Mouse (Mus musculus): Measurements from ENCODE around the gene Chst15.

Chst15 gene

DNA sequence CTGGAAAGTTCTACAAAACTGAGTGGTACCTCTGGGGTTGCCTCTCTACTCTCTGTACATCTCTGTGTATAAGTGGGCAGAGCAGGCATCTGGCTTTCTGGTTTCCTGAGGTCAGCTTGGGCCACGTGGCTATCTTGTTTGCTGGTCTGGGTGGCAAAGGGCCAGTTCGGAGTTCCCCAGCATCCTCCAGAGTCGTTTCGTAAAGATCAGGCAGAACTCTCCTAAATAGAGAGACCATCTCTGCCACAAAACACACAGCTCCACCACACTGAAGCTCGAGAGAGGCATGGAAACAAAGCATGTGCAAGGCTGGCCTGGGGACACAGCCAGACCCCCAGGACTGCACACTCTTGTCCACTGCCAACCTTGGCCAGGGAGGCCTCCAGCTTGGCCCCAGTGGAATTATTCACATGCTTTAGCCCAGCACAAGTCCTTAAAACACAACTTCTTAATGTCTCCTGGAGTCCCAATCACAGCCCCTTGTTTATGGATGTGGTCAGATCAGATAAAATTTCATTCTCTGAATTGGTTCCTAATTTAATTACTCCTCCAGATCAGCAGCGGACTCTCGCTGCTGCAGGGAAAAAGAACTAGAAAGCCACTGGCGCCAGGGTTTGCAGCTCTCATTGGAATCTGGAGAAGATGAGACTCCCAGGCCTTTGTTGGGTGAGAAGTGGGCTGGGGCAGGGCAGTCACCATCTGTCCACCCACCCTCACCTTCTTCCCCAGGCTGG lies 14.4 kb downstream of the Chst15 start:
- no peak for DNase-seq (ENCODE audit: low spot score in 2 of 2)

DNA sequence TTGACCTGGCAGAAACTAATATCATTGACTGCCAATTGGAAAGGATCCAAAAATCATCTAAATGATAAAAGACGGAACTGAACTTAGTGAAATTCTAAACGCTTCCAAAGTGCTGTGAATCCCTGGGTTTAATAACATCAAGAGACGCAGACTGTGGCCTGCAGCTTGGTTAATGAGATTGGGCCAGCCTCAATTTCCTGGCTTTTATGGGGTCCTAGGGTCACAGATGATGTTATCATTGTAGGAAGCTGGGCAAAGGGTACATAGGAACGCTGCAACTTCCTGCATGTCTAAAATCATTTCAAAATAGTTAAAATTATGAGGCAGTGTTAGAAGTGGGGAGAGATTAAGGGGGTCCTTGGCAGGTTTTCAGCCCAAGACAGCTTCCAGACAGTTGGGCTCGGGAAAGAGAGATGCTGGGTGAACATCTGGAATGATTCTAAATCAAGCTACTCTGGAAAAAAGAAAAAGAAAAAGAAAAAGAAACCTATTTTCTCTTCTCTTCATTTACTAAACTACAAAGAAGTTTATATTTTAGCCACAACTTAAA lies 17.3 kb downstream of the Chst15 start:
- no peak for DNase-seq (ENCODE audit: low spot score in 2 of 2)

DNA sequence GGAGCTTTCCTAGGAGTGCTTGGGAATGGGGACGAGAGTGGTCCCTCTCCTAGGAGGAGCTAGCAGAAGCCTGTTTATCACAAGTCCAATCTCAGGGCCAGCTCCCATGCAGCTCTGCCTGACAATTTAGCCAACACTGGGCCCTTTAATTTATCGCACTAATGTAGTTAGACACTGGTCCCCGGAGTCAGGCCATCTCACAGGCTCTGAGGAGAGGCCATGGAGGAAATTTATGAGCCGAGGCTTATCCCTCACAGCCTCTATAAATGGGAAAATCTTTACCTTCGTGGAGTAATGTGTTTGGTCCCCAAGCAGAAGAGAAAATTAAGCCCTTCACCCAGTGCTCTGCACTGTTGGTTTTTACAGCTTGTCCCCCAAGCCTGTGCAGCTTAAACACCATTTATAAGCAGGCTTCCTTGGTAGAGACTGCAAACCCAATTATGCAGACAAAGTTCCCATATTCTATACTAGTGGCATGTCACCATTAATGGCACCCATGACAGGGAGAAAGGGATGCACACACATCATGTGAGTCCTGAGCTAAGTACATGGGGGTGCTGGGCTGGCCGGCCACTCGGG lies 18.5 kb downstream of the Chst15 start:
- DNase-seq (ENCODE audit: low spot score in 2 of 2), result no peak

DNA sequence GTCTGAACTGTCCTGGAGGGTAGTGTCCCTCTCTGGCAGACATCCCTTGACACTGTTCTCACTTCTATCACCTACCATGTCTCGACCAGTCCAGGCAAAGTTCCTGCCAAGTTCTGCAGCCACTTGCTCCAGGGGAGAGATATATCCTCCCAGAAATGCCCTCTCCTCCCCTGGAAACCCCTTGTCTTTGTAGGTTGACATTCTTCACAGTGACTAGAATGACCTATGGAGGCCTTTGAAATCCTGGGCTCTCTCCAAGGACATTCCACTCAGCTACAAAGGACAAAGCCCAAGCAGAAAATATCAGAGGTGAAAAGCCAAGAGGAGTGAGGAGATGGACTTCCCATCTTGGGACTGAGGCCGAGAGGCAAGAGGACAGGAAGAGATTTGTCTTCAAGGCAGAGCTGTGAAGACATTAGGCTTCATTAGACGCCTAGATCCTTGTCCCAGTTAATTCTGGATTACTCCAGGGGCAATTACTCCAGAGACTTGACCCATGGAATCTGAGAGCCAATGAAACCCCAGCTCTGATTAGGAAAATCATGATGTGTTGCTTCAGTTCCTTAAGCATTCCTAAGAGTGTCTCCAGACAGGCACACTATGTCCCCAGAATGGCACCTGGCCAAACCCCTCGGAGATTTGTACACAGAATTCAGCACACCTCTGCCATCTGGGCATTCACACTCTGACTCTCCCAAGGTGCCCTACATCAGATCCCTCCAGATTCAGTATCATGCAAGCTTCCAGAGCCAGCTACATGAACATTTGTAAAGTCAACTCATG lies 20.2 kb downstream of the Chst15 start:
- DNase-seq (ENCODE audit: low spot score in 2 of 2), result no peak

DNA sequence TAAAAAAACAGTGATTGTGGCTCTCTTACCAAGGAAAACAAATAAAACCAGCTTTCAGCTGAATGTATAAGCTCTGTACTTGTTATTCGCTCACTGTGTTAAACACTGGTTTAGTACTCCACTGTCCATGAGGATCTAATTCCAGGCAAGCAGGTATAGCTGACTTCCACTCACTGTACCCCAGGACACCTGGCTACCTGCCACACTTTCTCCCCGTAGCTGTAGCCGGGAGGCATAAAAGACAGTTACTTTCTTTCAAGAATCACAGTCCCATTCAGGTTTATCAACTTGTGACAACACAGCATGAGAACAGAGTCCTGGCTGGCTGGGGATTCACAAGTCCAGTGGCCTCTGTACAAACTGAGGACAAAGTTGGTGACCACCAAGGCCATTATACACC lies 20.9 kb downstream of the Chst15 start:
- DNase-seq (ENCODE audit: low spot score in 2 of 2), result no peak

DNA sequence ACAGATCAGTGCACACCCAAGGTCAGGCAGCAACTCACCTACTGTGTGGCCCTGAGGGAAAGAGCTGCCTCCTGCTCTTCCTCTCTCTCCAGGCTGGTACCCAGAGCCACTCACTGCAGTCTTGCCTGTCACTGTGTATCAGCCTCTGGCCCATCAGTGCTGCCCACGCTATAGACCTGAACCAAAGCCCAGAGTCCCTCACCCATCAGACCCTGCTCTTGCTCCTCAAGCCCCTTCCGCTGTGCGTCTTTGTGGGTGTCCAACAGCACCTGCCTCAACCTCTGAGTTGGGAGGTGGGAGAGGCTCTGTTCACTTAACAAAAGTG lies 29.7 kb downstream of the Chst15 start:
- no peak for DNase-seq (ENCODE audit: low spot score in 2 of 2)

DNA sequence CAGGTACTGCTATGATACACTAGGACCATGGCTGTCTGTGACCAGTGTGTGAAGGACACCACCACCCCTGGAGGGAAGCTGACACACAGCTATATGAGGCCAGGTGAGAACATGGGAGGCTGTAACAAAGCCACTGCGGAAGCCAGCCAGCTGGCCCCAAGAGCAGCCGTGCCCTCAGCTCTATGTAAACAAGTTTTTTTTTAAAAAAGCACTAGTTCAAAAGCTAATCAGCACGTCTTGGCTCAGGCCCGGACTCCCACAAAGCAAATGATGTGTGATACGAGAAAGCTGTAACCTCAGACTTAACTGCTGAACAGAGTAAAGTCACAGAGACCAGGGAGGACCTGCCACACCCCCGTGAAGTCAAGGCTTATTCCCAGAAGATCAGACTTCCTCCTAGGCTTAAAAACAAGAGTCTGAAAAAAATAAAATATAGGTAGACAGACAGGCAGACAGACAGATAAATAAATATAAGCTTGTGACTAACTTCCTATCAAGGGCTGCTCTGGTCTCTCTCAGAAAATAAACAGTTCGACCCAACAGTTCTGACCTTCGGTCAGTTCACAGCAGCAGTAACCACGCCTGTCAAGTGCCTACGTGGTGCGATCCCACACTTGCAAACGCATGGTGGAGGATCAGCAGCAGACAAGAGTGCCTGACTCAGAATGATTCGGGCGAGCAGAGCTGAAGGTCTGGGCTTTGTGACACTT lies 30.2 kb downstream of the Chst15 start:
- peak; percentile 33 to 53 for DNase-seq (ENCODE audit: low spot score in 2 of 2)

DNA sequence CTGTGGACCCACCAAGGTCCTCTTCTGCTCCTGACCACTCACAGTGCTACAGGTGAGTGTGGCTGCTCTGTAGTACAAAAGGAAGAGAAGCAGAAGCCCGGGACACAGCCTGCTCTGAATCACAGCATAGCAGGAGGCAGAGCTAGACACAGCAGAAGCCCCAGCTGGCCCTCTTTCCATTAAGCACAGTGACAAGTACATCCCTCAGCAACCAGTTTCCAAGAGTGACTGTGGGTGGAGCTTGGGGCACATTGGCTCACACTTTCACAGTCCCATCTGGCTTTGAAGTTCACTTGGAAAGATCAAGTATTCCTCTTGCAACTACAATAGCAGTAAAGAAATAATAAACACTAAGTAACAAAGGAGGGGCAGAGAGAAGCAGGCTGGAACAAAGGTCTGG lies 32.2 kb downstream of the Chst15 start:
- no peak for DNase-seq (ENCODE audit: low spot score in 2 of 2)

DNA sequence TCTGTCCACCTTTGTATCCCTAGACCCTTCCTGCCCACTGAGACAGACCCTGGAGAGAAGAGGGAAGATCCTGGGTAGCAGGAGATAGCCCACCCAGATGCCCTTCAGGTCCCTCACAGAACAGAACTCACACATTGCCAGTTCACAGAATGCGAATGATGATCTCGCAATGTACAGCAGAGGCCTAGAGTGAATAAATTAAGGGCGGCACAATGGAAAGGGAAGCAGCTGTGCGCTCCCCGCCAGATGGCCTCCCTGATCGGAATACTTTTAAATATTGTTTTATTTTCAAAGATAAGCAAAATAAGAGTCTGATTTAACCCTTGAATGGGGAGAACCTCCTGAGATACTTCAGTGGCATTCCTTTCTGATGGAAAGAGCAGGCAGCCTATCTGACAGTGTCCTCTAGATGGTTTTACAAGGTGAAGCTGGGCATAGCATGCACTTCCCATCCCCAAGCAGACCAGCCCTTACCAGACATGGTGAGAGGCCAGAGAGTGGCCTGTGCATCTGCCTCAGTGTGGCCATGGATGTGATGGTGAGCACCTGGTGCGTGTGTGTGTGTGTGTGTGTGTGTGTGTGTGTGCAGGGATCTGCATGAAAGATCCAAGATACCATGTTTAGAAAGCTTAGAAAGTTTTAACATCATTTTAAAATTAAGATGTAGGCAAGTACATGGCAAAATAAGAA lies 32.8 kb downstream of the Chst15 start:
- no peak for DNase-seq (ENCODE audit: low spot score in 2 of 2)

DNA sequence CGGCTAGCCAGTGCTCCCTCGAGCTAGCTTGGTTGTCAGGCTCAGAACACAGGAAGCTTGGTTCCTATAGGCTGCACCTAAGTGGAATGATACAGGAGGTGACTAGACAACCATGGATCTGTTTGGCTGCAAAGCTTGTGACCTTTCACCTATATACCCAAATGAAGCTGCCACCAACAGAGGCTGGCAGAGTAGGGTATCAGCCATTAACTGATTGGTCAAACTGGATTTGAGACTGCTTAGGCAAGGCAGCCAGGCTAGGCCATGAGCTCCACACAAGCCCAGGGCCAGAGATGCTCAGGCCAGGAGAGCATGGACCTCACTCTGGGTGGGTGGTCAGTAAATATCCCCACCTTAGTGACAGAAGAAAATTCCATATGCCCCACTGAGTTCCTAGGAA lies 34.5 kb downstream of the Chst15 start:
- DNase-seq (ENCODE audit: low spot score in 2 of 2), result no peak

DNA sequence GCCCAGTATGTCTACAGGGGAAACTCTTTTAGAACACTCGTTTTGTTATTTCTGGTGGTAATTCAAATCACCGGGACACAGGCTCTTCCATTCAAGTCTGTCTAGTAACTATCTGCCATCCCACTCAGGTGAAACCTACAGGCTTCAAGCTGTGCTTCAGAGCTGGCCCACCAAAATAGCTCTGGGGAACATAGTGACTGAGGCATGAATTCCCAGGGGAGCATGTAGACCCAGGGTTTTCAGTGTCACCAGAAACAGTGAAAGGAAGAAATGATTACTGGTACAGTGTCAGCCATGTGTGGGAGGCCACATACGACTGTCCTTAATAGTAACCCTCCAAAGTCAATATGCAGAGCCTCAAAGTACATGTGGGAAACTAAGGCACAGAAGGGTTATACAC lies 34.9 kb downstream of the Chst15 start:
- no peak for DNase-seq (ENCODE audit: low spot score in 2 of 2)

DNA sequence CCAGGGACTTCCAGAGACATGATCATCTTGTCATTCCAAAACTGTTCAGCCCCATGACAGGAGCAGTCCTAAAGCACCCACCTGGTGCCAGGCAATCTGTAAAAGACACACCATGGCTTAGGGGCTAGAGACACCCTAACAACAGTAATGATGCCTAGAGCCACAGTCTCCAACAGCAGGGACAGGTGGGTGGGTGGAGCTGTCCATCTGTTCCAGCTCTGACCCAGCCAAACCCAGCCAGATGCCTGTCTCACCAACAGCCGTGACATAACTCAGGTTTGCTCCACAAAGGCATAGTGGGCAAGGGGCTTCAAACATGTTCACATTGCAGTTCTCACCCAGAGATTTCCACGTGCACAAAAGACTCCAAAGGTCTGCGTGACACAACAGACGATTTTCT lies 35.3 kb downstream of the Chst15 start:
- DNase-seq (ENCODE audit: low spot score in 2 of 2), result no peak

DNA sequence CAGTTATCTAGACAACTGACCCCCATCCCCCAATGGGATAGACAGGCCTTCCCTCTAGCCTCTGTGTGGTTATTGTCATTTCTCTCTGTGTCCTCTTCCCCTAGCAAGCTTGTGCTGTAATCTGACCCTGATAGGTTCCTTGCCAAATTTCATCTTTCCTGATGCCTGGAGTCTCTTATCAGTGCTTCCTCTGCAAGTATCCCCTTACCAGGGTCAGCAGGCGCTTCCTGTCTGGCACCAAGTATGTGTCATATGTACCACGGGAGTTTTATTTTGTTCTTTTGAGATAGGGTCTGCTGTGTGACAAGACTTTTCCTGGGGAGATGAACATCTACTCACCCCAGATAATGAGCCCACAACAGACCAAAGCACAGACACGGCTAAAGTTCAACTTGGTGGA lies 38.4 kb downstream of the Chst15 start:
- no peak for DNase-seq (ENCODE audit: low spot score in 2 of 2)

DNA sequence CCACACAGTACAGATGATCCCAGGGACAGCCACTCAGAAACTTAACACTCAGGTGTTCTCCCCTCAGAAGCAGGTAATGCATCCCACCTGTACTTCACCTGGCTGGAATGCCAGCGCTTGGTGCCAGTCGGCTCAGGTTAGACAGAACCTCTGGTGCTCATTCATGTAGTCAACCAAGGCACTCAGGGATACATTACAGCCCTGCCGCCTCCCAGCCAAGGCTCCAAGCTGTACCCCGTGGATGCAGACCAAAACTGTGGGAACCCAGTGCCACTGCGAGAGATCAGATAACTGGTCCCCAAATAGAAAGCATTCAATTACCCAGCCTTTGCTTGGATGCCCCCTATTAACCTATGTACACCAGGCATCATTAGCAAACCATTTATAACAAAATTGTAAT lies 40.7 kb downstream of the Chst15 start:
- DNase-seq (ENCODE audit: low spot score in 2 of 2), result no peak

DNA sequence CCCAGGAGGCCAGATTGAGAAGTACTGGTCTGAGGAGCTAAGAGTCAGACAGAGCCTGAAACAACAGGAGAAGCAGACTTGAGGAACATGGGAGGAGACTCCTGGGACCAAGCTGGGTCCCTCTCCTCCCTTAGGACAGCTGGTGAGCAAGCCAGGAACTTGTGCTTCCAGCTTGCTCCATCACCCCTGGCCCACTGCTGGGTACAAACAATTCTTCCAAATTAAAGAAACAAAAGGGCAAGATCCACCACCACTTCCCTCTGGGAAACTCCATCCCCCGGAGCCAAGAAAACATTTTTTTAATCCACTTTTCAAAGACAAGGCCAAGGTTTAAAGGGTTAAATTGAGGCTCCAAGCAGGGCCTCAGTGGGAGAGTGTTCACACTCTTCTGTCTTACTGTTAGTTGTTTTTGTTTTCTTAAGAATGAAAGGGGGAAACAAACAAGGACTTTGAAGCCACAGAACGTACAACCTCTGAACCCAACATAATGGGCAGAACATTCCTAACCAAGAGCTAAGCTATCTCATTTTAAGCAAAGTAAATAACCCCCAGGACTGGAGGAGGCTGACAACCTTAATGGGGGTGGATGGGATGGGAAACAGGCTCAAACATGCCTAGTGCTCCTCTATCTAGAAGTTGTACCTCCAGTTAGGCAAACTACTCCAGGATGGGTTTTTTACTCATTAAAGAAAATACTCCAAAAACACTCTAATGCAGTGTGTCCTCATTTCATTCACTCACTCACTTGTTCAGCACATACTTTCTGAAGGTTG lies 43.1 kb downstream of the Chst15 start:
- DNase-seq (ENCODE audit: low spot score in 2 of 2), result no peak

DNA sequence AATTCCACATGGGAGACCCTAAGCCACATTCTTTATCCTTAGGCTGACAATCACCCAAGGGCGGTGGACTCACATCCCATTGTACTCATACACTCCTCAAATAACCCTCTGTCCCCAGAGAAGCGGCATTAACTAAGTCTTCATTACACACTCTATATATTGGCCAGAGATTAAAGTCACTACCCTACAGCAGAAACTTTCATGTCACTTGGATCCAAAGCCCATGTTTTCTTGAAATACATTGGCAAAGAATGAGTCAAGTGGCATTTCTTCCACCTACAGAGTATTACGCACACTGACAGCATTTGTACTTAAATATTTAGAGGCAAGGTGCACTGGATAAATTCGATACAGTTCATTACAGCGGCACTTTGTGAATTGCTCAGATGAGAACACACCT lies 44.0 kb downstream of the Chst15 start:
- DNase-seq (ENCODE audit: low spot score in 2 of 2), result no peak

DNA sequence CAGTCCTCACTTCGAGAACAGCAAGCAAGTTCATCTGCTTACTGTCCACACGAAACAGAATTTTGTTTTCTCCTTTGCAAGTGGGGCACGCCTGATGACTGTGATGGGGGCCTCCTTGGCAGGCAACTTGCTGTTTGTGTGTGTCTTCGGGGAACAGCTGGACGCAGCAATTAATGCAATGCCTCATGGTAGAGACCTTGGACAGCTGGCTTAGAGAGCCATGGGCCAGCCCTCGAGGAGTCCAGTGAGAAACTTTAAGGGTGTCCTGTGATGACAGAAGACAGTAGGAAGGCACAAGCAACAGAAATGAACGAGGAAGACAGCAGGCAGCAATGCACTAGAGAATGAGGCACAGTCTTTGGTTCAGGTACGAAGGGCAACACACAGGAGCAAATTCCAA lies 46.7 kb downstream of the Chst15 start:
- DNase-seq (ENCODE audit: low spot score in 2 of 2), result no peak

DNA sequence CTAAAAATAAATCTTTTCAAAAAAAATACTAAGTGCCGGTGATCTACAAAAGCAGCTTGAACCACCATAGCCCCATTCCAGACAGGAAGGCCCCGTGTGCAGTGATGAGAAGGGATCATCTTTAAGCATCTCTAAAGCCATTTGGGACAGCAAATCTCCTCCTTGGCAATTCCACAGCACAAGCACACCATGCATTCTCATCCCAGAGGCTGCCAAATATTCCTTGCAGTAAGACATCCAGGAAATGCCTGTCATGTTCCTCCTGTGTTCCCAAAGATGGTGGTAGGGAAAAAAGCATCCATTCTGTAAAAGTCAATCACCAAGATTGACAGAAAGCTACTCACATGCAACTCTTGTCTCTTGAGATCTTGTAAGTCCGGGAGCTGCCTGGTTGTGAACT lies 47.4 kb downstream of the Chst15 start:
- DNase-seq (ENCODE audit: low spot score in 2 of 2), result no peak

DNA sequence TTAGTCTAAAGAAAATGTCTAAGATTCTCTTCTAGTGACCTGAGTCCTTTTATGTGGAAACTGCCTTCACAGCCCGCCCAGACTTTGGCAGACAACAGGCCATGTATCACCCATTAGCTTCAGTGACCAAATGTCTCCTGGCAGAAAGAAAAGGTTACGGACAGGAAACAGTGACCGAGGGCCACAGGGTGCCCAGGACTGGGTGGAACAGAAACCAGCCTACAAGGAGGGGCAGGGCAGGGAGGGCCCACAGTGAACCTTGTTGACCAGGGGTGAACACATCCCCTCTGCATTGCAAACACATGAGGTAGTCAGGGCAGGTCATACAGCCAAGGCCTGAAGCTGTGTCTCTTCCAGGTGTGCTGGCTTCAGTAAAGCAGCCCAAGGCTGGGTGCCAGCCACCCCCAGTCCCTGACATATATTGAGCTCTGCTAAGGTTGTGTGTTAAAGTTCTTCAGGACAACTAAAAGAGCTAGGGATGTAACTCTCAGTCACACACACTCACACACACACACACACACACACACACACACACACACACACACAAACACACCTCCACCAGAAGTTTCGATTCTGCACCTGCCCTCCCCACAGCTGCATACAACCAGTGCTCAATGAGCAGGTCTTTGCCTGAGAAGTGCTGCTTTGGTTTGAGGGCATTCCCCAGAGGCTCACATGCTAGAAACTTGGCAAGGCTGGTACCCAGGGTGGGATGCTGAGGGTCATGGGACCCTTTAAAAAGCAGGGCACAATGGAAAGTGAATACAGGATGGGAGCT lies 49.1 kb downstream of the Chst15 start:
- DNase-seq (ENCODE audit: low spot score in 2 of 2), result peak in 1 of 2 experiments; percentile 14

DNA sequence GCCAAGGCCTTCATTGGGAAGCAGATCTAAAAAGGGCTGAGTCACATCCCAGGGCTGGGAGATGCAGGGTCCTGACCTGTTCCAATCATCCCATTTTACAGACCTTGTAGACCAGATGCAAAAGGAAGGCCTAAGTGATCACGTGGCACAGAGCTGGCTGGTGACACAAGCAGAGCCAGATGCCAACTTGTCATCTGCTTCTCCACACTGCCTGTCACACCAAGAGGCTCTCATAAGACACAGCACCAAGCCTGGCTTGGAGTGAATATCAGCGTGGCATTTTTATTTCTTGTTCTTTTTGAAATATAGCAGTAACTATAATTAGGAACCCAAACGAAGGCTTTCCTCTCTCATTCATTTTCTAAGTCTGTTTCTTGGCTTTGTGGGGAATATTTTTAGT lies 52.3 kb downstream of the Chst15 start:
- no peak for DNase-seq (ENCODE audit: low spot score in 2 of 2)

All from natural killer cell, adult 2 months (primary cell).